Mouse (Mus musculus): ENCODE measurements around the gene Rhobtb1. TPM values are rescaled to one million over a fixed set of nuclear protein-coding genes. Genes with fewer than 3 reads are reported as not detected.
A peak's percentile ranks its signal among the peaks of the same experiment; 100 is the strongest.

Gene Rhobtb1
- polyA plus RNA-seq, 1 experiment from 2014 or later, result 11.1 TPM

DNA sequence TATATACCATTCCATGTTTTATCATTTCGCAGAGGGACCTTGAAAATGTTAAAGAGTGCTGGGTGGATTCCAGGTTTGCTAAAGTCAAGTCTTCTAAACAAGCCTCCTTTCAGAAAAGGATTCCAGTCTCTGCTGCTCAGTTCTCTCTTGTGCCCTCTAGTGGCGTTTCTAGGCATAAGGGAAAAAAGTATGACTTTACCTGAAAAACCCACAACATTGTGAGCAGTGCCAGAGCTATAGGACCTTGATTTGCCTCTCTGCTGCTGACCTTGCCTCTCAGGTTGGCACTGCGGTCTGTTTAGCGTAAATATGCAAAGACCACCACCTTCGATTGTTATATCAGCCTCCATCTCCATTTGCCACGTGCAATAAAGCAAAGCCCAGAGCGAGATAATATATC is 13.9 kb downstream of the Rhobtb1 start:
- 50% methylated on average over 7 of the region's 7 CpGs for WGBS (ENCODE audit: insufficient replicate concordance)
- no peaks in the 10 kb centered on the region for H3K36me3 ChIP-seq (replicated peaks)
- H3K9me3 ChIP-seq (replicated peaks), result no peaks in the 10 kb centered on the region
- no peaks in the 10 kb centered on the region for H3K27me3 ChIP-seq
- H3K4me2 ChIP-seq, result no peak overlapping the region
- no peak overlapping the region for H3K9ac ChIP-seq
- 0 out of 2 replicates have a peak, but pooled peaks cover 3% of the 10 kb centered on the region for H3K4me1 ChIP-seq (replicated peaks)
- H3K27ac ChIP-seq (replicated peaks), result no peak overlapping the region
- ATAC-seq (ENCODE audit: insufficient read depth), result no peak
- H3K4me3 ChIP-seq (replicated peaks), result no peak overlapping the region

DNA sequence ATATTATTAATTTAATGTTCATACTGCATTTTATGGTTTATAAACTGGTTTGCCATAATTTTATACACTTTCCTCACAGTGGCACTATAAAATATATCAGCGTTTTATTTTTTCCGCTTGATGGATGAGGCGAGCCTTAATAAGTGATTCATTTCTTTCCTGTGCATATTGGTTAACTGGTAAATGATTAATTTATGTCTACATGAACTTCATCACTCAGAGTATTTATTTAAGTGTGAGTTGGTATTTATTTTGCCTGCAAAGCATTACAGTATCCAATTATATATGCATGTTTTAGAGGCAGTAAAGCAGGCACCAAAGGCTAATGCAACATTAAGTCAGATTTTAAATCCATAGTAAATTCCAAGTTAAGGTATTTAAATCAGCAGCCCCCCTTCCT is 14.6 kb downstream of the Rhobtb1 start:
- Histone ChIP-seq H3K36me3 (replicated peaks) (no peaks in the 10 kb centered on the region), H3K9me3 (replicated peaks) (no peaks in the 10 kb centered on the region), H3K4me2 (no peak overlapping the region), H3K4me3 (replicated peaks) (no peak overlapping the region), H3K4me1 (replicated peaks) (0 out of 2 replicates have a peak, but pooled peaks cover 3% of the 10 kb centered on the region), H3K27ac (replicated peaks) (no peak overlapping the region), H3K9ac (no peak overlapping the region), H3K27me3 (no peaks in the 10 kb centered on the region)
- ATAC-seq (ENCODE audit: insufficient read depth), result no peak
- WGBS (ENCODE audit: insufficient replicate concordance), result 67% methylated on average over 3 of the region's 3 CpGs

DNA sequence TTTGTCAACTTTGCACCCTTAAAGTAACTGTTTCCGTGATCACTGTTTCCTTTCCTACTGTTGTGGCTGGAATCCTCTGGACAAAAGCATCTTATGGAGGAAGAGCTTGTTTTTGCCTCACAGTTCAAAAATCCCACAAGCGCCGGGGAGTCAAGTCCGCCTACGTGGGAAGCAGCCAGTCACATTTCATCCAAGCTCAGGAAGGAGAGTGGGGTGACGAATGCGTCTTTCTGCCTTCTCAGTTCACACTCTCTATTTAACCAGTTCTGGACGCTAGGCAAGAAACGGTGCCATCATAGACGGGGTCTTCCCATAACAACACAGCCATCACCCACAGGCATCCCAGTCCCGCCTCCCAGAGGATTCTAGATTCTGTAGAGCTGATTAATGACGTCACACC is 15.3 kb downstream of the Rhobtb1 start:
- Histone ChIP-seq H3K27ac (replicated peaks) (no peak overlapping the region), H3K27me3 (no peaks in the 10 kb centered on the region), H3K4me1 (replicated peaks) (0 out of 2 replicates have a peak, but pooled peaks cover 3% of the 10 kb centered on the region), H3K4me3 (replicated peaks) (no peak overlapping the region), H3K36me3 (replicated peaks) (no peaks in the 10 kb centered on the region), H3K4me2 (no peak overlapping the region), H3K9me3 (replicated peaks) (no peaks in the 10 kb centered on the region), H3K9ac (no peak overlapping the region)
- 51% methylated on average over 12 of the region's 12 CpGs for WGBS (ENCODE audit: insufficient replicate concordance)
- no peak for ATAC-seq (ENCODE audit: insufficient read depth)

DNA sequence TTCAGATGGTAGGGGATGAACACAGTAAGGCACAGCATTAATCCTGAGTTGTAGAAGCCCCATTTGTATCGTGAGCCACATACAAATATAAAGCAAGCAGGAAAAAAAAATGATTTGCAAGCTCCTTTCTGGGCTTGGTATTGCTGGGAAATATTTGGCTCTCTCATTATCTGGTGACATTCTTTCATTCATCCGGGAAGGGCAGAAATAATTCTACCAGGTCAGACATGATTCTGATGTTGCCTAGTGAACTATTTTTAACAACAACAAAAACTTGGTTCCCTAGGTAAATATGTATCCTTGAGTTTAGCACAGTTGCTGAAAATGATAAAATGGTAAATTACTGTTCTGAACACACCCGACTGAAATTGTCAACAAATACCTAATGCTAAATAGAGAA is 21.2 kb downstream of the Rhobtb1 start:
- no peak for ATAC-seq (ENCODE audit: insufficient read depth)

DNA sequence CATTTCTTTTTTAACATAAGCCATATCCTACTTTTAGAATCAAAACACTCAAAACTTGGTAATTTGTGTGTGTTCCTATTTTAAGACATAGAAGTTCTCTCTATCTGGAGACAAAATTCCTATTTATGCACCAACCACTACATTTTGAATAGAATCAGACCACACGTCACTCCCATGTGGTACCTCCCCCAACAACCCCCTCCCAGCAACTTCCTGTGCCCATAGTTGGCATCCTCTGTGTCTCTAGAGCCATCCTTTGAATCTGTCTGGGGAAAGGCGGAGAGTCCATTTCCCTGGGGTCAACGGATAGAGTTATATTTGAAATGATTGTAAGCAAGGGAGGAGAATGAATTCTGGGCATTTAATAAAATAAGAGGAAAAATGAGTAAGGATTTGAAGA is 24.9 kb downstream of the Rhobtb1 start:
- no peak for ATAC-seq (ENCODE audit: insufficient read depth)
- 53% methylated on average over 3 of the region's 3 CpGs for WGBS (ENCODE audit: insufficient replicate concordance)
- H3K36me3 ChIP-seq (replicated peaks), result no peaks in the 10 kb centered on the region
- H3K27ac ChIP-seq (replicated peaks), result no peak overlapping the region
- no peaks in the 10 kb centered on the region for H3K27me3 ChIP-seq
- H3K4me1 ChIP-seq (replicated peaks), result no peaks in the 10 kb centered on the region
- no peak overlapping the region for H3K4me3 ChIP-seq (replicated peaks)
- no peaks in the 10 kb centered on the region for H3K9me3 ChIP-seq (replicated peaks)
- H3K4me2 ChIP-seq, result no peak overlapping the region
- no peak overlapping the region for H3K9ac ChIP-seq

More for the DNA sequence above, 21.2 kb downstream of the Rhobtb1 start:
- H3K4me2 ChIP-seq, result no peak overlapping the region
- no peaks in the 10 kb centered on the region for H3K4me1 ChIP-seq (replicated peaks)
- no peaks in the 10 kb centered on the region for H3K27me3 ChIP-seq
- H3K27ac ChIP-seq (replicated peaks), result no peak overlapping the region
- no peak overlapping the region for H3K9ac ChIP-seq
- H3K4me3 ChIP-seq (replicated peaks), result no peak overlapping the region
- H3K36me3 ChIP-seq (replicated peaks), result no peaks in the 10 kb centered on the region
- H3K9me3 ChIP-seq (replicated peaks), result no peaks in the 10 kb centered on the region
- 49% methylated on average over 3 of the region's 3 CpGs for whole genome bisulfite sequencing (ENCODE audit: insufficient replicate concordance)

DNA sequence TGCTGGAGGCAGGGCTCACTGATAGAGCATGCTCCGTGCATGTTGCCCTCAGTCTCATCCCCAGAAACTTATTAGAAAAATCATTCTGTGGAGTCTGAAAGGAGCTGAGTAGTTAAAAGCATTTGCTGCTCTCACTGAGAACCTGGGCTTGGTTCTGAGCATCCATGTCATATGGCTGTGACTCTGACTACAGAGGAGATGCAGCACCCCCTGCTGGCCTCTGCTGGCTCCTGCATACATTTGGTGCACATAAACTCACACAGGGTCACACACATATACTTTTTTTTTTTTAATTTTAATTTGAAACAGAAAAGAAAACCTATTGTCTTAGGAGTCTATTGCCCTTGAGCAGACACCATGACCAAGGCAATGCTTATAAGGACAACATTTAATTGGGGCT is 28.1 kb downstream of the Rhobtb1 start:
- 58% methylated on average over 1 of the region's 1 CpGs for WGBS (ENCODE audit: insufficient replicate concordance)
- no peak for ATAC-seq (ENCODE audit: insufficient read depth)
- Histone ChIP-seq H3K27ac (replicated peaks) (no peak overlapping the region), H3K9ac (no peak overlapping the region), H3K27me3 (no peaks in the 10 kb centered on the region), H3K4me3 (replicated peaks) (no peak overlapping the region), H3K36me3 (replicated peaks) (no peaks in the 10 kb centered on the region), H3K9me3 (replicated peaks) (no peaks in the 10 kb centered on the region), H3K4me1 (replicated peaks) (no peaks in the 10 kb centered on the region), H3K4me2 (no peak overlapping the region)

DNA sequence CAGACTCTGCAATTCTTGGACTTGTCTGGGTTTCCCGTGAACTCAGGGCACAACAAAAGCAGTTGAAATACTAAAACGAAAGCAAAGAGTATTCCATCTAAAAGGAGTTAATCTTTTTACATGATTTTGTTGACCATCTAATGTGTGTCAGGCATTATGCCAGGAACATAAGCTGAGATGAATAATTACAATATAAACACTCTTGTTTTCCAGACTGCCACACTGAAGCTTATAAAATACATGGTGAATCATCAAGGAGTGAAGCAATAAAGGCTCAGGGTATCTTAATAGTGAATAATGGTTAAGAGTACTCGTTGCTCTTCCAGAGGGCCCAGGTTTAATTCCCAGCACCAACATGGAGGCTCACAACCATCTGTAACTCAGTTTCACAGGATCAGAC is 29.8 kb downstream of the Rhobtb1 start:
- Histone ChIP-seq H3K9ac (no peak overlapping the region), H3K27me3 (no peaks in the 10 kb centered on the region), H3K27ac (replicated peaks) (no peak overlapping the region), H3K36me3 (replicated peaks) (no peaks in the 10 kb centered on the region), H3K4me3 (replicated peaks) (no peak overlapping the region), H3K4me2 (no peak overlapping the region), H3K9me3 (replicated peaks) (no peaks in the 10 kb centered on the region), H3K4me1 (replicated peaks) (no peaks in the 10 kb centered on the region)
- no peak for ATAC-seq (ENCODE audit: insufficient read depth)
- 41% methylated on average over 3 of the region's 3 CpGs for WGBS (ENCODE audit: insufficient replicate concordance)

DNA sequence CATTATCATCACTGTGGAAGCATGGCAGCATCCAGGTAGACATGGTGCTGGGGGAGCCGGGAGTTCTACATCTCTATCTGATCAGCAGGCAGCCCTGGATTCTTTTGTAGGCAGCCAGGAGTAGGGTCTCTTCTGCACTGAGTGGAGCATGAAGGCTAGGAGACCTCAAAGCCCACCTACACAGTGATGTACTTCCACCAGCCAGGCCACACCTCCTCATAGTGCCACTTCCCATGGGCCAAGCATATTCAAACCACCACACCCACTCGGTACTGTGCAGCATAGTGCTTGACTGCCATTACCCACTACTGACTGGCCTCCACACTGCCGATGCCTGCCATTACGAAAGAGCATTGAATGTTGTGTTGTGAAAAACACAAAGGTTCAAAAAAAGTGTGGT is 33.7 kb downstream of the Rhobtb1 start:
- Histone ChIP-seq H3K9me3 (replicated peaks) (no peaks in the 10 kb centered on the region), H3K4me1 (replicated peaks) (0 out of 2 replicates have a peak, but pooled peaks cover 3% of the 10 kb centered on the region), H3K36me3 (replicated peaks) (no peaks in the 10 kb centered on the region), H3K27ac (replicated peaks) (no peak overlapping the region), H3K9ac (no peak overlapping the region), H3K4me3 (replicated peaks) (no peak overlapping the region), H3K27me3 (no peaks in the 10 kb centered on the region), H3K4me2 (no peak overlapping the region)
- WGBS (ENCODE audit: insufficient replicate concordance), result 72% methylated on average over 4 of the region's 4 CpGs
- ATAC-seq (ENCODE audit: insufficient read depth), result no peak

DNA sequence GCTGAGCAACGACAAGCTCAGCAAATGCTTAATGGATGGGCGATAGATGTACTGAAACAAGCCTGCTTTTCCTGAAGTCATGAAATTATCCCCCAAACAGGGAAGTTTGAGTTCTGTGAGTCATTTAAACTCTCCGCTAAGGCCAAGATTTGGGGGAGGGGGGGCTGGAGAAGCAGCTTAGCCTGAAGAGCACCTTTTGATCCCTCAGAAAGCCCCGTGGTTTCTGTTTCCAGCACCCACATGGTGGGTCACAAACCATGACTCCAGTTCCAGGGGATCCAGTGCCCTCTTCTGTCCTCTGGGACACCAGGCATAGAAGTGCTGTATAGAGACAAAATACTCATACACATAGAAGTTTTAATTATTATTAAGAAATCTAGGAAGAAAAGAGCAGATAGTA is 34.2 kb downstream of the Rhobtb1 start:
- Histone ChIP-seq H3K4me3 (replicated peaks) (no peak overlapping the region), H3K4me1 (replicated peaks) (0 out of 2 replicates have a peak, but pooled peaks cover 3% of the 10 kb centered on the region), H3K27ac (replicated peaks) (0 out of 2 replicates have a peak overlapping the region, but pooled peaks have one; percentile 35), H3K27me3 (no peaks in the 10 kb centered on the region), H3K9me3 (replicated peaks) (no peaks in the 10 kb centered on the region), H3K4me2 (no peak overlapping the region), H3K36me3 (replicated peaks) (no peaks in the 10 kb centered on the region), H3K9ac (no peak overlapping the region)
- no peak for ATAC-seq (ENCODE audit: insufficient read depth)
- 65% methylated on average over 4 of the region's 4 CpGs for WGBS (ENCODE audit: insufficient replicate concordance)

DNA sequence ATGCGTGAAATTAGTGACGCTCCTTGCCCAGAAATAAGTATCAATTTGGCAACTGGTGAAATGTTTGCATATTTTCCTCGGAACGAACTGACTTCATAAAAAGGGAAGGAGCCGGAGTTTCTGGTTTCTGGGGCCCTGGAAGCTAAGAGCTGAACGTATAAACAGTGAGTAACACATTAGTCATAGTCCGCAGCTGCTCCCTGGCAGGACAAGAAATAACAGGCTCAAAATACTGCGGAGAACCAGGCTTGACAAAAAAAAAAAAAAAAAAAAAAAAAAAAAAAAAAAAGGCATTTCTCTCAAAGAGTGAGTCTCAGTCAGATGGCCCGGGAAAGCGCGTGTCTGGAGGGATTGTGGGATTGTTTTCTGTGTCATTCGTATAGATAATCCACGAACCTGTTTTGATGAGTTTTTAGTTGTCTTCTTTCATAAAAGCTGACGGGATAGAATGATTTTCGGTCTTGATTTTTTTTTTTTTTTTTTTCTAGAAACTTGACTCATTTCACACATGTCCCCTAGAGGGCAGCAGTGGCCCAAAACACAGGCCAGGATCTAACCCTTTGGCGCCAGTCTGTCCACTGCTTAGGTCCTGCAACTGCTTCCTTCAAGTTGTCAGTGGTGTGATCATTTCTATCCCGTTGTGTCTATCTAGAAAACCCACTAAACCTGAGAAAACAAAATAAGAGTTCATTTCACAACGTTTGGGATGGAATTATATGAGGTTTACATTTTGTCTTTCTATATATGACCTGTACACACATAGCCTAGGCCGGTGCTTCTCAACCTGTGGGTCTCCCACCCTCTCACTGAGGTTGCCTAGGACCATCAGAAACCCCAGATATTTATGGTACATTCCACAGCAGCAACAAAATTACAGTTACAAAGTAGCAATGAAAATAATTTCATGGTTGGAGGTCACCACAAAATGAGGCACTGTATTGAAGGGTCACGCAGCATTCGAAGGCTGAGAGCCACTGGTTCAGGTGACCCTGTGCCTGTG is 35.0 kb downstream of the Rhobtb1 start:
- H3K36me3 ChIP-seq (replicated peaks), result no peaks in the 10 kb centered on the region
- no peaks in the 10 kb centered on the region for H3K27me3 ChIP-seq
- H3K9me3 ChIP-seq (replicated peaks), result no peaks in the 10 kb centered on the region
- peak overlapping the region; percentile 42 for H3K4me2 ChIP-seq
- no peak for ATAC-seq (ENCODE audit: insufficient read depth)
- WGBS (ENCODE audit: insufficient replicate concordance), result 21% methylated on average over 21 of the region's 21 CpGs
- no peak overlapping the region for H3K27ac ChIP-seq (replicated peaks)
- 0 out of 2 replicates have a peak, but pooled peaks cover 3% of the 10 kb centered on the region for H3K4me1 ChIP-seq (replicated peaks)
- peak overlapping the region; percentile 21 for H3K4me3 ChIP-seq (replicated peaks)
- no peak overlapping the region for H3K9ac ChIP-seq

DNA sequence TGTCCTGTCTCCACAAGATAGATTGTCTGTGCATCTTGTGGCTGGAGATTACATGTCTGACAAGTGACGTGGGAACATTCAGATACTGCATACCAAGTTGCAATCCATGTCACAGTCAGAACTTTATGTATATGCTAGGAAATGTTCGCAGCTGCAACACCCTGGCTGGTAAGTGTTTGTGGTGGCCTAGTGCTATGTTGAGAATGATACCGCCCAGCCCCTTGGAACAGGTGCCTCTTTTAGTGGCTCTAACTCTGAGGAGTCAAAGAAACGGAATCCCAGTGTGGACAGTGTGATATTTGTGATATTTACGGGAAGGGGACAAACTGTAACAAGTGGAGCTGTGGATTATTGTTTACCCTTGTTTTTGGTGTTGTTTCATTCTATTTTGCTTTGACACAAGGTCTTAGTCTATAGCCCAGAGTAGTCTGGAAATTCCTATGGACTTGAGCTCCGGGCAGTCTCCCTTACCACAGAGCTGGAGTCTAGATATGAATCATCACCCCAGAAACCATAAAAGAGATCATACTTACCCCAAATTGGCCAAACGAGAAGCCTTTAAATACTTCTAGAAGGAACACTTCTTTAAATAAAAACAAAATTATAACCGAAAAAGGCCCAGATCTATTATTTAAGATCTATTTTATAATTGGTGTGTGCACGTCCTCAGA is 36.7 kb downstream of the Rhobtb1 start:
- 56% methylated on average over 9 of the region's 9 CpGs for WGBS (ENCODE audit: insufficient replicate concordance)
- Histone ChIP-seq H3K27me3 (no peaks in the 10 kb centered on the region), H3K27ac (replicated peaks) (no peak overlapping the region), H3K4me2 (no peak overlapping the region), H3K9me3 (replicated peaks) (no peaks in the 10 kb centered on the region), H3K4me3 (replicated peaks) (no peak overlapping the region), H3K4me1 (replicated peaks) (0 out of 2 replicates have a peak, but pooled peaks cover 3% of the 10 kb centered on the region), H3K9ac (no peak overlapping the region), H3K36me3 (replicated peaks) (no peaks in the 10 kb centered on the region)
- no peak for ATAC-seq (ENCODE audit: insufficient read depth)
